Mouse (Mus musculus): ENCODE measurements around the gene Specc1.

DNA sequence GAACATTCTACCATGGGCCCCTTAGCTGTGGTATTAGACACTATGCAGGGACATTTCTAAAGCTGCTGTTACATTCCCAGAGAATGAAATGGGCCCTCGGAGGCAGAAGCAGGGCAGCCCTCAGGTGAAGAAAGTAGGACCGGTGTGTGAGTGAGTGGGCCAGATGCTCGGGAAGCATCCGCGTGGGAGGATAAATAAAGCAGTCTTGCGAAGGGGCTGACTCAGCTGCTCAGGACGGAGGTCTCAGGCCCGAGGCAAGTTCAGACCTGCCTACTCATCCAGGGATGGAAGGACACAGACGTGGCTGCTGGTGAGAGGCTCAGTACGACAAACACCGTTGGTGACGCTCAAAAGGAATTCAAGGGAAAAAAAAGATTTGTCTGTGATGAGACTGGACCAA is 312.5 kb downstream of the Specc1 start:
- TF ChIP-seq POLR2A (IDR thresholded peaks at IDR 0.05; ENCODE audit: low read depth, low read length) (no peak), CTCF (IDR thresholded peaks at IDR 0.05; ENCODE audit: extremely low read depth, insufficient read length, insufficient replicate concordance, low read depth, low read length) (no peak)
